Mouse (Mus musculus) Patski (cell line): ENCODE measurements around the gene Slc2a5. TPM values are rescaled to one million over a fixed set of nuclear protein-coding genes. Genes with fewer than 3 reads are reported as not detected.

Source experiments
- ATAC-seq: fragments of 100-300 bp; one replicate; pipeline ENCODE4 v1.8.0; 2021
- CTCF ChIA-PET: fragments of 350-600 bp; sonication (Branson Sonifier 250); formaldehyde crosslinking; loops from one replicate; lab custom pipeline; 2022; ENCODE audit warnings: inconsistent platforms; lab: Charles Lee
- POLR2A ChIA-PET: fragments of 350-600 bp; sonication (Branson Sonifier 250); formaldehyde crosslinking; loops from one replicate; lab custom pipeline; 2022; ENCODE audit warnings: antibody characterized with exemption, inconsistent platforms; lab: Charles Lee
- DNase-seq: peaks from one replicate; pipeline ENCODE4 v3.0.0-alpha.2; 2011; ENCODE audit warnings: low read depth, low spot score
- H3K27me3 ChIP-seq: fragments of 371-371 bp; one replicate; pipeline ENCODE4 v1.5.1; 2021
- CTCF ChIP-seq: fragments of 100-300 bp; IDR thresholded peaks from one replicate; pipeline ENCODE4 v1.5.1; 2021
- in situ Hi-C: fragments of 300-500 bp; cut with MboI; formaldehyde crosslinking; loops from 3 replicates; pipeline ENCODE4 v1.11.1; 2018; ENCODE audit warnings: low pct_unique_long_range_greater_than_20kb, mixed read lengths
- polyA plus RNA-seq: library from polyadenylated mRNA; unstranded; gene quantifications from one replicate; pipeline ENCODE4 v1.2.3, GENCODE M21; 2021

The Slc2a5 gene
- polyA plus RNA-seq, 1 experiment from 2014 or later: not detected

DNA sequence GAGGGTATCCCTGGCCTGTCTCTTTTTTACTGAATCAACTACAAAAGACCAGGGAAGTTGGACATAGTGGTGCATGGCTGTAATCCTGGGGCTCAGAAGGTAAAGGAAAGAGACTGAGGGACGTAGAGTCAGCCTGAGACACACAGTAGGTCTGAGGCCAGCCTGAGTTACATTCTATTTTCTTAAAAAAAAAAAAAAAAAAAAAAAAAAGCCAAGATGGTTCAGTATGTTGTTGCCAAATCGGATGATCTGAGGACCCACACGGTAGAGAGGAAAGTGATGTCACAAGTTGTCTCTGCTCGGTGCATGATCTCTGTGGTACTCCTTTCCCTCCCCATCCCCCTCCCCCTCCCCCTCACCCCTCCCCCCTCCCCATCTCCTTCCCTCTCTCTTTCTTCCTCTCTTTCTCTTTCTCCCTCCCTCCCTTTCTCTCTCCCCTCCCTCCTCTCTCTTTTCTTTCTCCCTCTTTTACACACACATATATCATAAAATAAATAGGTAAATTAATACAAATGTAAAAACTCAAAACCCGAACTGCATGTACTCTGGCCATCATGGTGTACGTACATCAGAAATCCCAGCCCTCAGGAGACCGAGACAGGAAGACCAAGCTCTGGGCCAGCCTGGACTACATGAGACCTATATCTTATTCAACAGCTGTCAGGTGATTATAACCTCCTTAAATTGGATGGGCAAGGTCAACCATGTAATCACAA lies 18.4 kb downstream of the Slc2a5 start:
- no peak for ATAC-seq
- TF ChIP-seq CTCF: no peak
- no peak for DNase-seq
- in situ Hi-C loops: loop anchor here (10.0 kb wide), 1 partner anchor 87 kb away; no protein-coding TSS in a partner anchor
- ChIA-PET POLR2A (no interaction called here), CTCF (interaction anchor here (1.2 kb wide), 1 partner anchor 13 kb away, joined by 5 read pairs; no protein-coding TSS in a partner anchor)
- no peaks in the 10 kb centered on the region for H3K27me3 ChIP-seq

DNA sequence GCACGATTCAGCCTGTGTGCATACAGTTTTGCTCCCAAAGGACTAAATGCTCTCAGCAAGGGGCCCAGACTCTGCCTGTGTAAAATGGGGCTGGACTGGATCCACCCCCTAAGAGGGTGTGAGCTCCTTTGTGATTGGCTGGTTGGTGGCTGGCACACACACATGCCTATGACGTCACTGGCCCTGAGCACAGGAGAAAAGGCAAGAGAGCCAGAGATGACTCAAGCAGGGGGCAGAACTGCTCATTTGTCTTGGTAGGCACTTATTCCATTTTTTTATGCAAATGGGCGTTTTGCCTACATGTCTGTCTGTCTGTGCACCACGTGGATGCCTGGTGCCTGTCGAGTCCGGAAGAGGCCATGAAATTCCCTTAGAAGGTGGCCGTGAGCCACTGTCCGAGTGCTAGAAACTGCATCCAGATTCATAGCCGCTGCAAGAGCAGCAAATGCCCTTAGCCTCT lies 19.0 kb downstream of the Slc2a5 start:
- ChIA-PET POLR2A (no interaction called here), CTCF (no interaction called here)
- no peaks in the 10 kb centered on the region for H3K27me3 ChIP-seq
- ATAC-seq (no peak), DNase-seq (no peak)
- in situ Hi-C loops: loop anchor here (10.0 kb wide), 1 partner anchor 87 kb away; no protein-coding TSS in a partner anchor
- TF ChIP-seq CTCF: no peak

DNA sequence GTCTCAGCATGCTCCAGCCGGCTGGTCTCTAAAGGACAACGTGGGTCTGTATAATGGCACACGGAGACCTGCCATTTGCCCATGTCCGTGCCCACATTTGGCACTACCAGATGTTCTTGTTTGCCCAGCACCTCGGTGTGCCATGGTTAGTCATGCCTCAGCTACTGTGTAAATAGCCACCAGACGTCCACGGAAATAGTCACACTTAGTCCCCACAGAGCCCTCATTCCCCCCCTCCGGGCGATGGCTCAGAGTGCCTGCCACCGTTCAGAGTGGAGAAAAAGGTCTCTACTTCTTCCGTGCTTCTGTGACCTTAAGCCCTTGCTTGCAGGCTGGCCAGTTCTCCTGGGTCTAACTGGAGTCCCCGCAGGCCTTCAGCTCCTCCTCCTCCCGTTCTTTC lies 20.0 kb downstream of the Slc2a5 start:
- ChIA-PET CTCF (interaction anchor here (1.0 kb wide), 1 partner anchor 12 kb away, joined by 3 read pairs; no protein-coding TSS in a partner anchor), POLR2A (interaction anchor here (0.8 kb wide), 1 partner anchor 8 kb away, joined by 4 read pairs; no protein-coding TSS in a partner anchor)
- ATAC-seq (no peak), DNase-seq (no peak)
- H3K27me3 ChIP-seq: no peaks in the 10 kb centered on the region
- TF ChIP-seq CTCF: no peak
- in situ Hi-C loops: loop anchor here (10.0 kb wide), 1 partner anchor 86 kb away; no protein-coding TSS in a partner anchor

DNA sequence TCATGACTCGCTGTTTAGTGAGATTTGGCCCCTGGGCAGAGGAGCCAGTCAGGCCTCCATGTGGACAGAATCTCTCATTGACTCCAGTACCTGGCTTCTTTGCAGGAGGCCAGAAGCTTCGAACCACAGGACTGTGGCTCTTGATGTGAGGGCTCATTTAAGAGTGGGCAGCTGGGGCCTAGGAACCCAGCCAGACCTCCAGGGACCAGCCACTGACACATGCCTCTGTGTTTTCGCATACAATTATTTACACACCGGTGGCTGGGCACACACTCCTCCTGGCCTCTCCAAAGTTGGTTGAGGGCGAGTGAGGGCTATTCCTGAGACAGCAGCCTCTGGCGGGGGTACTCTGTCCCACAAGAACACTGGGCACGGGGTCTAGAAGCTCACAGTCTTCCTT lies 21.3 kb downstream of the Slc2a5 start:
- peak; percentile 30 for DNase-seq
- POLR2A ChIA-PET: no interaction called here
- no peaks in the 10 kb centered on the region for H3K27me3 ChIP-seq
- in situ Hi-C loops: no loop called here
- no peak for TF ChIP-seq CTCF
- ATAC-seq: no peak
- CTCF ChIA-PET: interaction anchor here (1.1 kb wide), 1 partner anchor 12 kb away, joined by 3 read pairs; no protein-coding TSS in a partner anchor

DNA sequence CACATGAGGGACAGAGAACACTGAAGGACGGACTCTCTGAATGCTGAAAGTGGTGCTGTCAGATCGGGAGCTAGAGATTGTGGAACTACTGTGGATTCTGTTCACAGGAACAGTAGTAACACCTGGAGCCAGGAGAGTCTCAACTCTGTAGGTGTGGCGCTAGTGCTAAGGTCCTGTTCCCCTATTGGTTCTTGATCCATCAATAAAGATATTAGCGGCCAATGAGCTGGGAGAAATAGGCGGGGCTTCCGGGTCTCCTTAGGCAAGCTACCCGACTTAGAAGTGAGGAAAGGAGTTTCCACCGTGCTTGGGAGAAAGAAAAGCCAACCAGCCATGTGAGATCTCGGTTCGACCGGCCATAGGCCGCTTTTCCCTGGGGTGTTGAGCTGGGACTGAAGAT lies 25.2 kb downstream of the Slc2a5 start:
- ChIA-PET POLR2A (interaction anchor here (0.6 kb wide), 1 partner anchor 104 kb away, joined by 3 read pairs; no protein-coding TSS in a partner anchor), CTCF (no interaction called here)
- no peak for TF ChIP-seq CTCF
- in situ Hi-C loops: no loop called here
- ATAC-seq (no peak), DNase-seq (no peak)
- no peaks in the 10 kb centered on the region for H3K27me3 ChIP-seq

DNA sequence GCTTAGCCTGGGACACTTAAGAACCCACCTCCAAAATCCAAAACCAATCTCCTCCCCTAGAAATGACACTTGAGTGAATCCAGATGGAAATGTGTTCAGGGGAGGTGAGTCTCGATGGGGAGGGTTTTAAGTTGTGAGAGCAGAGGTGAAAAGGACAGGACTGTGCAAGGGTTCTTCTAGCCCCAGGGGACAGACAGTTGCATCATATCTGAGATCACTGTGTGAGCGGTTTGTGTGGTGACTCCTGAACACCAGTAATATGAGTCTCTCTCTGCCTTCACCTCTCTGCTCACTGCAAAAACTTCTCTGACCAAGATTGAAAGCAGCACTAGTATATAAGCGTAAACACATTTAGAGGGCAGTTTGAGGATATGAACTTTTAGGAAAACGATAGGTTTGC lies 27.2 kb downstream of the Slc2a5 start:
- no peak for DNase-seq
- in situ Hi-C loops: no loop called here
- CTCF ChIA-PET: no interaction called here
- POLR2A ChIA-PET: no interaction called here
- no peak for TF ChIP-seq CTCF
- ATAC-seq: no peak
- H3K27me3 ChIP-seq: no peaks in the 10 kb centered on the region

DNA sequence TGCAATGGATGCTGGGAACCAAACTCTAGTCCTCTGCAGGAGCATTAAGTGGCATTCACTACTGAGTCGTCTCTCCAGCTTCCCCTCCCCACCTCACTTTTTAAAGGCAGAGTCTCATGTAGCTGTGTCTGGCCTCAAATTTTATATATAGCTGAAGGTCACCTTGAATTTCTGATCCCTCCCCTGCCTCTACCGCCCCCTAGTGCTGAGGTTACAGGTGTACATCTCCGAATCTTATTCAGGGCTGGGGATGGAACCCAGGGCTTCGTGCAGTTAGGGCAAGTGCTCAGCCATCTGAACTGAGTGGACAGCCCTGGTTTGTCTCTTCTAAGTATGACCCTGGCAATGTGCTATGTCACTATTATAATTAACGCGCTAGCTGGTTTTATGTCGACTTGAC lies 32.0 kb downstream of the Slc2a5 start:
- TF ChIP-seq CTCF: no peak
- ChIA-PET CTCF (interaction anchor here (0.8 to 1.3 kb wide), 3 partner anchors 10 to 14 kb away, joined by 3 to 5 read pairs (median 3); no protein-coding TSS in a partner anchor), POLR2A (no interaction called here)
- H3K27me3 ChIP-seq: no peaks in the 10 kb centered on the region
- no peak for ATAC-seq
- in situ Hi-C loops: no loop called here
- DNase-seq: no peak

DNA sequence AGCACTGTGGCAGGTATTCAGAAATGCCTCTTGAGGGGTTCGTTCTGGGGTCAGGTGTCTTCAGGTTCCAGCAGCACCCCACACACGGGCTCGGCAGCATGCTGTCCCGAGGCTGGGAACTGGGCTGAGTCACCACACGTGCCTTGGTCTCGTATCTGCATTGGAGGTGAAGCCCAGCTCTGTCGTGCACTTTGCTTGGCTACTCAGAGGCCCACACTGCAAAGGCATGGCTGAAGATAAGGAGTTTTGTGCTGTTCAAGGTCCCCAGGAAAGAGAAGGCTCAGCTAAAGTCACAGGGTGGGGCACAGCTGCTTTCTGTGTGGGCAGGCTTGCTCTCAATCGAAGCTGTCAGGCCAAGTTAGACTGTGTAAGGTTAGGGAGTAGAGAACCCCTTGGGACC lies 33.4 kb downstream of the Slc2a5 start:
- ChIA-PET POLR2A (no interaction called here), CTCF (interaction anchor here (1.0 kb wide), 1 partner anchor 12 kb away, joined by 3 read pairs; no protein-coding TSS in a partner anchor)
- no peak for TF ChIP-seq CTCF
- no peak for DNase-seq
- in situ Hi-C loops: no loop called here
- no peak for ATAC-seq
- H3K27me3 ChIP-seq: no peaks in the 10 kb centered on the region

DNA sequence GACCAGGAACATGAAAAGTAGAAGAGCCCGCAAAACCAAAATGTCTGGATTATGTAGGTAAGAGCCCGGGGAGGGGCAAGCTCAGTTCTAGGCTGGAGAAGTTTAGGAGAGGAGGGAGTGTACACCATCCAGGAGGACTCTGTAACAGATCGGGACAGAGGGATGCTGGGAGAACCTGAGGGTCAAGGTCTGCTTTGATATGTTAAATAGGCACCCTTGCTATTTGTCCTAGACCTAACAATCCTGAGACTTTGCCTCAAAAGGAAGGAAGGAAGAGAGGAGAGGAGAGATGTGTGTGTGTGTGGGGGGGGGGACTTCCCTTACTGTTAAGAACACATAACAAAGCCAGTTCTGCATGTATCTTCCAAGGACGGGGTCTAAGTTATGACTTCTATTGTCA lies 36.2 kb downstream of the Slc2a5 start:
- in situ Hi-C loops: no loop called here
- DNase-seq (no peak), ATAC-seq (no peak)
- ChIA-PET POLR2A (no interaction called here), CTCF (no interaction called here)
- H3K27me3 ChIP-seq: no peaks in the 10 kb centered on the region
- TF ChIP-seq CTCF: no peak

DNA sequence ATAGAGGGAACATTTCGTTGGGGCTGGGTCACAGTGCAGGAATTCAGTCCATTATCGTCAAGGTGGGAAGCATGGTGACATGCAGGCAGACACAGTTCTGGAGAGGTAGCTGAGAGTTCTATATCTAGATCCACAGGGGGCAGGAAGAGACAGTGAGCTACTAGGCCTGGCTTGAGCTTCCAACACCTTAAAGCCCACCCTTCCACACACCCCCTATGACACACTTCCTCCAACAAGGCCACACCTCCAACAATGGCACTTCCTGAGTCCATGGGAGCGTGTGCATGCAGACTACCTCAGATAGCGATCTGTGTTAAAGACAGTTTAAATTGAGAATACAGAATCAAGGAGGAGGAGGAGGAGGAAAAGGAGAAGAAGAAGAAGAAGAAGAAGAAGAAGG lies 36.6 kb downstream of the Slc2a5 start:
- DNase-seq (no peak), ATAC-seq (no peak)
- POLR2A ChIA-PET: no interaction called here
- CTCF ChIA-PET: no interaction called here
- no peaks in the 10 kb centered on the region for H3K27me3 ChIP-seq
- in situ Hi-C loops: no loop called here
- TF ChIP-seq CTCF: no peak

DNA sequence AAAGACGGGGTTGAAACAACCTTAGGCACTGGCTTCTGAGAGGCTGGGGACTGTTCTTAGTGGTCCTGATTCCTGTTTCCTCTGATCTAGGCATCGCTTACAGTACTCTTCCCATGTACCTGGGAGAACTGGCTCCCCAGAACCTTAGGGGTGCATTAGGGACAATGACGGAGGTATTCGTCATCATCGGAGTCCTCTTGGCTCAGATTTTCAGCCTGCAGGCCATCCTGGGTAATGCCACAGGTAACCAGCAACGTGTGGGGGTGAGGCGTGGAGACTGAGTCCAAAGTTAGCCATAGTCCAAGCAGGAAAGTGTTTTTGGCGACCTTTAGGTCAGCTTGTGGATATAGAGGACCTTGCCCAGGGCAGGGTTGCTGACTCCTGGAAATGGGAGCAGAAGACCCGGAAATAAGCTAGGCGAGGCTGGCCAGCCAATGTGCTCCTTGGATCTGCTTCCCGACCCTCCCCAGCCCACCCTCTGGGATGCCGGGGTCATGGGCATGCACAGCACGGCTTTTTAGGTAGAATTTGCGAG lies 38.3 kb downstream of the Slc2a5 start:
- DNase-seq (no peak), ATAC-seq (no peak)
- CTCF ChIA-PET: no interaction called here
- POLR2A ChIA-PET: no interaction called here
- in situ Hi-C loops: no loop called here
- TF ChIP-seq CTCF: no peak
- H3K27me3 ChIP-seq: no peaks in the 10 kb centered on the region
